In genomic region chr5:122613908-122614732, GRCm38 (mm10) we compare ENCODE assay signal across 8 mouse cellular contexts. TPM values are rescaled to one million over a fixed set of nuclear protein-coding genes. Genes with fewer than 3 reads are reported as not detected.
DNase-seq lines count a peak whose midpoint lies in the region; ATAC-seq and TF ChIP-seq lines count a peak whose summit lies in the region.

Gene Ift81 (minus strand): TSS chr5:122614518.

- H3K4me1 ChIP-seq in embryonic facial prominence, embryonic 13.5 days: peaks cover 25% of the 10 kb centered on the region
- H3K4me1 ChIP-seq in limb, embryonic 14.5 days (ENCODE audit: control insufficient read depth, insufficient read depth, low read length): peaks cover 10% of the 10 kb centered on the region
- H3K4me1 ChIP-seq in midbrain, postnatal 0 days (ENCODE audit: insufficient read depth, low read length): peaks cover 4% of the 10 kb centered on the region

- ATAC-seq in embryonic facial prominence, embryonic 13.5 days (ENCODE audit: insufficient number of reproducible peaks, insufficient read depth, low FRiP score, low TSS enrichment, low read depth): peak; percentile 86
- ATAC-seq in limb, embryonic 14.5 days (ENCODE audit: low FRiP score, low read depth): peak; percentile 93
- peak; percentile 94 for ATAC-seq in midbrain, postnatal 0 days (ENCODE audit: low FRiP score)

- H3K4me3 ChIP-seq in embryonic facial prominence, embryonic 13.5 days: peak within 1 kb of the TSS; percentile 88
- H3K4me3 ChIP-seq in limb, embryonic 14.5 days (replicated peaks; ENCODE audit: low read length): peak within 1 kb of the TSS; percentile 90
- peak within 1 kb of the TSS; percentile 85 for H3K4me3 ChIP-seq in midbrain, postnatal 0 days (ENCODE audit: low read depth, low read length)

- WGBS in embryonic facial prominence, embryonic 13.5 days: under 1% methylated on average over 67 of the region's 67 CpGs
- 2% methylated on average over 58 of the region's 67 CpGs for WGBS in limb, embryonic 14.5 days
- 1% methylated on average over 66 of the region's 67 CpGs for WGBS in midbrain, postnatal 0 days

- H3K27me3 ChIP-seq in embryonic facial prominence, embryonic 13.5 days: no peaks in the 10 kb centered on the region
- H3K27me3 ChIP-seq in limb, embryonic 14.5 days (ENCODE audit: control insufficient read depth, insufficient read depth, low read length): no peaks in the 10 kb centered on the region
- no peaks in the 10 kb centered on the region for H3K27me3 ChIP-seq in midbrain, postnatal 0 days (ENCODE audit: insufficient read depth, low read length)

- H3K9me3 ChIP-seq in embryonic facial prominence, embryonic 13.5 days: no peaks in the 10 kb centered on the region
- H3K9me3 ChIP-seq in limb, embryonic 14.5 days (ENCODE audit: control insufficient read depth, low read length): no peaks in the 10 kb centered on the region
- H3K9me3 ChIP-seq in midbrain, postnatal 0 days (ENCODE audit: low read length): no peaks in the 10 kb centered on the region

- DNase-seq in 3134 (ENCODE audit: extremely low read depth, insufficient read length, low spot score): peak; percentile 89
- peak; percentile 96 to 97 for DNase-seq in adrenal gland, postnatal 36 days
- DNase-seq in heart, adult 8-10 months (ENCODE audit: low spot score): peak; percentile 93
- DNase-seq in kidney, adult 9 months: peak; percentile 95
- peak; percentile 97 for DNase-seq in limb, embryonic 14.5 days (ENCODE audit: low spot score)
- DNase-seq in midbrain, postnatal 0 days (ENCODE audit: low spot score): peak; percentile 98
- DNase-seq in spleen, postnatal 14 days (ENCODE audit: low spot score in 2 of 2): peak; percentile 82 to 90

- H3K4me2 ChIP-seq in embryonic facial prominence, embryonic 13.5 days: peak within 1 kb of the TSS; percentile 66
- peak within 1 kb of the TSS; percentile 62 for H3K4me2 ChIP-seq in limb, embryonic 14.5 days (replicated peaks; ENCODE audit: low read depth, low read length, severe bottlenecking)
- H3K4me2 ChIP-seq in midbrain, postnatal 0 days (ENCODE audit: low read depth, low read length, poor library complexity, severe bottlenecking): peak within 1 kb of the TSS; percentile 62

- peak within 1 kb of the TSS; percentile 92 for H3K9ac ChIP-seq in embryonic facial prominence, embryonic 13.5 days
- H3K9ac ChIP-seq in limb, embryonic 14.5 days (ENCODE audit: low read depth, low read length, severe bottlenecking): peak within 1 kb of the TSS; percentile 91
- peak within 1 kb of the TSS; percentile 92 for H3K9ac ChIP-seq in midbrain, postnatal 0 days (replicated peaks; ENCODE audit: low read length, poor library complexity, severe bottlenecking)

- H3K27ac ChIP-seq in embryonic facial prominence, embryonic 13.5 days: peak within 1 kb of the TSS; percentile 92
- H3K27ac ChIP-seq in limb, embryonic 14.5 days (replicated peaks; ENCODE audit: low read depth, low read length): peak within 1 kb of the TSS; percentile 92
- H3K27ac ChIP-seq in midbrain, postnatal 0 days (ENCODE audit: low read depth, low read length): peak within 1 kb of the TSS; percentile 92

- 0 out of 2 replicates have a peak, but pooled peaks have one; percentile 40 for TF ChIP-seq POLR2A in limb, embryonic 14.5 days (IDR thresholded peaks at IDR 0.05; ENCODE audit: borderline replicate concordance, extremely low read depth, insufficient read depth, insufficient read length)

- no peak for TF ChIP-seq CTCF in midbrain, postnatal 0 days (IDR thresholded peaks at IDR 0.05)

- H3K36me3 ChIP-seq in embryonic facial prominence, embryonic 13.5 days: peaks cover 9% of the 10 kb centered on the region
- peaks cover 7% of the 10 kb centered on the region for H3K36me3 ChIP-seq in limb, embryonic 14.5 days (ENCODE audit: control insufficient read depth, insufficient read depth, low read length)
- H3K36me3 ChIP-seq in midbrain, postnatal 0 days (ENCODE audit: insufficient read depth, low read length): peaks cover 5% of the 10 kb centered on the region; the same call in 1 of the 2 replicates

RNA-seq across cellular contexts. Expression of gene Ift81, which starts in this region (rescaled TPM):
- total RNA-seq in adrenal gland, postnatal 36 days (2021): 10 to 100 TPM in 1 of 2 experiments, 1 to 10 TPM in 1; 9.7 to 19.0 TPM
- polyA plus RNA-seq in embryonic facial prominence, embryonic 13.5 days (2015; fragmentation: Nextera tagmentation; extraction: Ambion mirVana): 48.2 and 49.9 TPM in 2 replicates
- total RNA-seq in heart, adult 8-10 months (2022): 10 to 100 TPM; 64.5 to 96.2 (median 80.6) TPM
- polyA plus RNA-seq in limb, embryonic 14.5 days (2012; rRNA removed): 14.9 and 17.2 TPM in 2 replicates
- 32.7 and 41.0 TPM in 2 replicates for polyA plus RNA-seq in limb, embryonic 14.5 days (2014; fragmentation: Nextera tagmentation; extraction: Ambion mirVana)
- 30.5 and 35.1 TPM in 2 replicates for total RNA-seq in midbrain, postnatal 0 days (2014; rRNA removed)
- polyA plus RNA-seq in midbrain, postnatal 0 days (2015; fragmentation: Nextera tagmentation; extraction: Ambion mirVana): 69.9 and 71.9 TPM in 2 replicates

Comparison
In these comparisons a context has a peak if more than half of its experiments do, and no peak if none do; other contexts are left out.
1. Peak in every context shown above with its lines: DNase-seq, ATAC-seq, H3K4me3 ChIP-seq and H3K27ac ChIP-seq.